Mouse (Mus musculus): ENCODE measurements around the gene Calml4. TPM values are rescaled to one million over a fixed set of nuclear protein-coding genes. Genes with fewer than 3 reads are reported as not detected.
"Not testable (repeated sequence)": the region's sequence is repeated elsewhere in the genome, so short reads cannot be mapped to it uniquely, and the experiment has no call there.

Calml4 gene
- polyA plus RNA-seq, 1 experiment from 2014 or later: 1.7 TPM

DNA sequence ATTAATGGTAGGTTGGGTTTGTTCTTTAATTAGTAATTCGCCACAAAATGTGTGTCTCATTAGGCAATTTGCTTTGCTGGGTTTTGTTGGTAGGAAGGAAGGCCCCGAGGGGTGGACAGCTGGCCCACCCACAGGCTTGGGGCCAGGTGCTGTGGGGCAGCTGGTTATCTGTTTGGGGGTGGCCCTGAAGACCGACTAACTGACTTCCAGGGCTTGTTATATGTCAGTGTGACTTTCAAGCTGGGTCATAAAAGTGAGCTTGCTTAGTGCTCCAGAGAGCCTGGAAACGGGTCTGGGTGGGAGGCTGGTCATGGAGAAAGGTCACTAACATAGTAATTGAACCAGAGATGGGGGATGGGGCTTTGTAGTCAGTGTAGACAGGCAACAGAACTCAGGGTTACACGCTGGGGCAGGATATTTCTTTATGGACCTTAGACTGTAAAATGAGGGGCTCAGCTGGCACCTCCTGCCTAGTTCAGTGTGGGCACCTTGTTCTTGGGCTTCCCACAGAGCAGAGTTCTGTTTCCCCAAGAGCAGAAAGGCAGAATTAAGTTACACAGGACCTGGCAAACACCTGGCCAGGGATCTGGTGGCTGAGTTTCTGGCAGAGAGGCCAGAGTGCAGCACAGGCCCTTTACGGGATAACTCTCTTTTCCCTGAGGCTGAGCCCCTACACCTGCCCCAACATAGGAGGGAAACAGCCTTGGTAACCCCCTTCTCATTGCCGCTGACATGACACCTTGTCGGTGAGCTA, 563 bp downstream of the Calml4 start:
- Histone ChIP-seq H3K4me1 (peaks cover 33% of the 10 kb centered on the region), H3K4me3 (no peak overlapping the region), H3K36me3 (no peaks in the 10 kb centered on the region), H3K27me3 (replicated peaks) (no peaks in the 10 kb centered on the region; the same call in 1 of the 2 replicates), H3K4me2 (peak overlapping the region; percentile 14), H3K9ac (peak overlapping the region; percentile 33; the same call in 1 of the 2 replicates), H3K27ac (replicated peaks) (0 out of 2 replicates have a peak overlapping the region, but pooled peaks have one; percentile 6), H3K9me3 (no peaks in the 10 kb centered on the region)
- ATAC-seq (ENCODE audit: extremely low read depth, insufficient number of reproducible peaks, low FRiP score, low TSS enrichment): no peak
- 60% methylated on average over 8 of the region's 8 CpGs for WGBS

DNA sequence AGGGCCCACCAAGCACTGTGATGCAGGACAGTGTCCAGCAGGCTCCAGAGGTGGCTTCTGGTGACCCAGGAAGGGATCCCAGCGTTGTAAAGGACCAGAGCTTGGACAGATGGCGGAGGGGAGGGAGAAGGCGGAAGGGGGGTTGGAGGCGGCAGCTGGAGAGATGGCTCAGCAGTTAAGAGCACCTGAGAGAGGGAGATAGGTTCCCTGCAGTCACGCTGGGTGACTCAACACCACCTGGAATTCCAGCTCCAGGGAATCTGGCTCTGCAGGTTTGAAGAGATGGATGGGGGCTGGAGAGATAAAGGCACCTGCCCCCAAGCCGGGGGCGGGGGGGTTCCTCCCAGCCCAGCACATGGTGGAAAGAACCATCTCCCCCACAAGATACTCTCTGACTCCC, 2.2 kb downstream of the Calml4 start:
- ATAC-seq (ENCODE audit: extremely low read depth, insufficient number of reproducible peaks, low FRiP score, low TSS enrichment); H3K9ac ChIP-seq; H3K9me3 ChIP-seq; H3K4me2 ChIP-seq; H3K4me3 ChIP-seq; H3K36me3 ChIP-seq; H3K27ac ChIP-seq (replicated peaks); H3K27me3 ChIP-seq (replicated peaks): not testable (repeated sequence)
- peaks cover 21% of the 10 kb centered on the region for H3K4me1 ChIP-seq
- WGBS: 48% methylated on average over 7 of the region's 7 CpGs

DNA sequence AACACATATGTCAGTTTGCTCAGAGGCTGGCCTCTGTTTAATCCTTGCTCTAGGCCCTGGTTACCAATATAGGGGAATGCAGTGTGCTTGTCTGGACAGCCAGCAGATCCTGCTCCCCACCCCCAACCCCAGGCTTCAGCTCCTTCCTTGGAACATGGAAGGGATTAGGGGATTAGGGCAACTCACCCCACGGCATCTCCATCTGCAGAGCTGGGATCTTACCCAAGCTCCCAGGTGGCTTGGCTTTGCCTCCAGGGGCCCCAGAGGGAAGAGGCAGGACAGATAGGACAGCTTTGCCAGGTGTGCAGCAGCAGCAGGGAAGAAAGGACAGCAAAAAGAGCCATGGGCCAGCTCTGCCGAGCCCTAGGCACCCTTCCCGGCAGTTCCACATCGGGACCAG, 3.0 kb downstream of the Calml4 start:
- no peak overlapping the region for H3K4me2 ChIP-seq
- H3K27me3 ChIP-seq (replicated peaks): no peaks in the 10 kb centered on the region; the same call in 1 of the 2 replicates
- ATAC-seq (ENCODE audit: extremely low read depth, insufficient number of reproducible peaks, low FRiP score, low TSS enrichment): no peak
- WGBS: 61% methylated on average over 4 of the region's 4 CpGs
- no peak overlapping the region for H3K9ac ChIP-seq
- no peaks in the 10 kb centered on the region for H3K36me3 ChIP-seq
- no peaks in the 10 kb centered on the region for H3K9me3 ChIP-seq
- no peak overlapping the region for H3K4me3 ChIP-seq
- H3K4me1 ChIP-seq: peaks cover 21% of the 10 kb centered on the region
- H3K27ac ChIP-seq (replicated peaks): no peak overlapping the region

DNA sequence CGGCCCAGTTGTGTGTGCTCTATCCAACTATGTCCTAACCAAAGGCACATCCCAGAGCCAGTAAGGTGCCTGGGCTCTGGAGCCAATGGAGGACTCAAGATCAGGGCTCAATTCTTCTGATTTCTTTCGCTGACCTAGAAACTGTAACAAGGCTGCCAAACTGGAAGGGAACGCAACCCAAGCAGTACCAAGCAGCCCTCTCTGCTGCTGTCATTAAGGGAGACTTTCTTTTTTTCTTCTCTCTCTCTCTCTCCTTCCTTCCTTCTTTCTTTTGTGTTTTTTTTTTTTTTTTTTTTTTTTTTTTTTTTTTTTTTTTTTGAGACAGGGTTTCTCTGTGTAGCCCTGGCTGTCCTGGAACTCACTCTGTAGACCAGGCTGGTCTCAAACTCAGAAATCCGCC, 11.4 kb downstream of the Calml4 start:
- not testable (repeated sequence) for H3K4me1 ChIP-seq; H3K4me3 ChIP-seq; H3K27me3 ChIP-seq (replicated peaks); H3K4me2 ChIP-seq; H3K9me3 ChIP-seq; H3K27ac ChIP-seq (replicated peaks); H3K36me3 ChIP-seq; H3K9ac ChIP-seq; ATAC-seq (ENCODE audit: extremely low read depth, insufficient number of reproducible peaks, low FRiP score, low TSS enrichment)
- 79% methylated on average over 4 of the region's 4 CpGs for WGBS

DNA sequence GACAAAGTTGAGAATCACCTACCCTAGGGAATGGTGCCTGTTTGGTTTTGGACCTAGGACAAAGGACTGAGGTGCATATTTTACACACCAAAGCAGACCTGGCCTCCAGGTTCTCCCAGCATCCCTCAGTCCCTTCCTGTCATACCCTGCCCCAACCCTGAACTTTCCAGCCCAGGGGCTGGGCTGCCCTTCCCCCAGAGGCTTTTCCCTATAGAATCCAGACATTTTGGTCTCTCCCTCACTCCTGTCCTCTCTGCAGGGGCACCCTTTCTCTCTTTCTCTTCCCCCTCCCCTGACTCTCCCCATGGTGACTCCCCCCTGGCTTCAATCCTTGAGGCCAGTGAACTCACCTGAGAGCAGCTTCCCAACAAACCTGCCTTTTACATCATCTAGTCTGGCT, 12.8 kb downstream of the Calml4 start:
- H3K27me3 ChIP-seq (replicated peaks): no peaks in the 10 kb centered on the region
- no peak for ATAC-seq (ENCODE audit: extremely low read depth, insufficient number of reproducible peaks, low FRiP score, low TSS enrichment)
- H3K27ac ChIP-seq (replicated peaks): no peak overlapping the region
- H3K9ac ChIP-seq: no peak overlapping the region
- H3K4me3 ChIP-seq: no peak overlapping the region
- H3K4me2 ChIP-seq: no peak overlapping the region
- H3K4me1 ChIP-seq: no peaks in the 10 kb centered on the region
- no peaks in the 10 kb centered on the region for H3K36me3 ChIP-seq
- H3K9me3 ChIP-seq: no peaks in the 10 kb centered on the region

DNA sequence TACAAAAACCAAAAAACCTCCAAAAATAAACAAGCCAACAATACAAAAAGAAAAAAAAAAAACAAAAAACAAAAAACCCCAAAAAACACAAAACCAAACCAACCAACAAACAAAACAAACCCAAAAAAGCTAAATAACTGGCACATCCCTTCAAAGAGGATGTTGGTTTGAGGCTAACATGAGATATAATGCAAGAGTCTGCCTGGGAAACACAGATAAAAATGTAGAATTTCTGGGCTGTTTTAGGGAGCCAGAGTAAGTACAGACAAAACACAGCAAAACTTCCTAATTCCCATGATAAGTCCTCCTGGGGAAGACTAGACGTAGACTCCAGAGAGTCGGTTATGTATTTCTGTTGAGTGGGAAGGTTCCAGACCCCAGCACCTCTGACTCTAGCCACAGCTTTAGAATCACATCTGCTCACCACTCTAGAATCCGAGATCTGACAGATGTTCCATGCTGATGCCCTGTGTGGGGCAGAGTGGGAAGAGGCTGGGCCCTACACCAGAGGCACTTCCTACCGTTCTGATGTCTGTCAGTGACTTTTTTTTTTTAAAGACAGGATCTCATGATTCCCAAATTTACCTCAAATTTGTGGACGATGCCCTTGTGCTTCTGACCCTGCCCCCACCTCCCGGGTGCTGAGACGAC, 19.2 kb downstream of the Calml4 start:
- H3K36me3 ChIP-seq: peaks cover 22% of the 10 kb centered on the region
- H3K4me1 ChIP-seq: peaks cover 24% of the 10 kb centered on the region
- H3K27me3 ChIP-seq (replicated peaks): no peaks in the 10 kb centered on the region
- no peak overlapping the region for H3K9ac ChIP-seq
- no peak overlapping the region for H3K4me2 ChIP-seq
- no peak overlapping the region for H3K4me3 ChIP-seq
- 71% methylated on average over 7 of the region's 7 CpGs for WGBS
- H3K9me3 ChIP-seq: no peaks in the 10 kb centered on the region
- no peak overlapping the region for H3K27ac ChIP-seq (replicated peaks)
- no peak for ATAC-seq (ENCODE audit: extremely low read depth, insufficient number of reproducible peaks, low FRiP score, low TSS enrichment)

DNA sequence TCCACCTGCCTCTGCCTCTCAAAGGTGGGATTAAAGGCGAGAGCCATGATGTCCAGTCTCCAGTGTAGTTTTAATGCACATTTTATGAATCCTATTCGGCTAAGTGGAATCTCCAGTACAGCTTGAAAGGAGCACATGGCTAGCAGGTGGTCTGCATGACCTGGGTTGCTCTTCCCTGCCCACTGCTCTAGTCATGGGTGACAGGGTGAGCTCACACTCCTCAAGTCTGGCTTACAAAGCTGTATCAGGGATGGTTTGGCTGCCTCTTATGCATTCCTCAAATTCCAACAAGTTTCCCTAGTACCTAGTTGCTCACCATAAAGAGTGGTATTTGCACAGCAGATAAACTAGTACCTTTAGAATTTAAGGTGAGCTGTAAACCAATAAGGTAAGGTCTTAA, 19.9 kb downstream of the Calml4 start:
- peaks cover 29% of the 10 kb centered on the region for H3K4me1 ChIP-seq
- H3K9ac ChIP-seq: no peak overlapping the region
- peaks cover 28% of the 10 kb centered on the region for H3K36me3 ChIP-seq
- H3K27ac ChIP-seq (replicated peaks): no peak overlapping the region
- no peak overlapping the region for H3K4me3 ChIP-seq
- no peak for ATAC-seq (ENCODE audit: extremely low read depth, insufficient number of reproducible peaks, low FRiP score, low TSS enrichment)
- H3K27me3 ChIP-seq (replicated peaks): no peaks in the 10 kb centered on the region
- no peak overlapping the region for H3K4me2 ChIP-seq
- WGBS: 77% methylated on average over 2 of the region's 2 CpGs
- H3K9me3 ChIP-seq: no peaks in the 10 kb centered on the region

DNA sequence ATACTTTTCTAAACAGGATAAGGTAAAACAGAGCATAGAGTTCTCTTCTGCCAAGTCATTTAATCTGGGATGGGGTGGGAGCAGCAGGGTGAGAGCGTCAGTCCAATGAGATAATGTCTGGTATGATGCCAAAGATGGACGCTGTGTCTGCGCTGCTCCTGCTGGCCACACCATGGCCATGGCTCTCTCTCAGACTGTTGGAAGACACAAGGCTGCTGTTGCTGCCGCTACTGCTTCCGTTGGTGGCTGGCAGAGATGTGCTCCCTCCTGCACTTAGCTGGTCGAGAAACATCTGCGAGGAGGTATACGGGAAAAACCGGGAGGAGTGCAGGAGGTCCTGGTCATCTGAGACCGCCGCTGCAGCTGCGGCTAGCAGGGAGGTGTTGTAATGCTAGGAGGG, 24.0 kb downstream of the Calml4 start:
- H3K27me3 ChIP-seq (replicated peaks): no peaks in the 10 kb centered on the region
- H3K4me1 ChIP-seq: peaks cover 29% of the 10 kb centered on the region
- 52% methylated on average over 12 of the region's 12 CpGs for WGBS
- peak overlapping the region; percentile 52 for H3K27ac ChIP-seq (replicated peaks)
- H3K36me3 ChIP-seq: peaks cover 62% of the 10 kb centered on the region
- no peak overlapping the region for H3K4me3 ChIP-seq
- no peak overlapping the region for H3K9ac ChIP-seq
- ATAC-seq (ENCODE audit: extremely low read depth, insufficient number of reproducible peaks, low FRiP score, low TSS enrichment): no peak
- no peaks in the 10 kb centered on the region for H3K9me3 ChIP-seq
- peak overlapping the region; percentile 18; the same call in 1 of the 2 replicates for H3K4me2 ChIP-seq

DNA sequence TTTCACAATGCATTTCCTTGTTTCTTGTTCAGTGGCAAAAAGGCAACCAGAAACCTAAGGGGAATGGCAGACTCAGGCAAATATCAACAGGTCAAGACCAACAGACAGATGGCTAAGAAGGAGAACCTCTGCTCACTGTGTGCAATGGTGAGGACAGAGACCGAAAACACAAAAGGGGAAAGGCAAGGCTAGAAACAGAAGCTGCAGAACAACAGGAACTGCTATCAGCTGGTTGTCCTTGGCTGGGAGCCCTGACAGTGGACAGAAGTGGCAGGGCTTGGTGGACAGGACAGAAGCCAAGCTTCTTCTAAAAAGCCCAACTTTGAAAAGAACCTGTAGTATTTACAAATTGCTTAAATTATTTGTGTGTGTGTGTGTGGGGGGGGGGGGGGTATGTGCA, 36.6 kb downstream of the Calml4 start:
- H3K4me1 ChIP-seq: peaks cover 11% of the 10 kb centered on the region; the same call in 1 of the 2 replicates
- no peak overlapping the region for H3K4me2 ChIP-seq
- H3K4me3 ChIP-seq: no peak overlapping the region
- H3K27me3 ChIP-seq (replicated peaks): no peaks in the 10 kb centered on the region
- no peak overlapping the region for H3K9ac ChIP-seq
- 58% methylated on average over 1 of the region's 1 CpGs for WGBS
- H3K27ac ChIP-seq (replicated peaks): no peak overlapping the region; the same call in 1 of the 2 replicates
- no peak for ATAC-seq (ENCODE audit: extremely low read depth, insufficient number of reproducible peaks, low FRiP score, low TSS enrichment)
- H3K9me3 ChIP-seq: no peaks in the 10 kb centered on the region
- peaks cover 72% of the 10 kb centered on the region for H3K36me3 ChIP-seq

DNA sequence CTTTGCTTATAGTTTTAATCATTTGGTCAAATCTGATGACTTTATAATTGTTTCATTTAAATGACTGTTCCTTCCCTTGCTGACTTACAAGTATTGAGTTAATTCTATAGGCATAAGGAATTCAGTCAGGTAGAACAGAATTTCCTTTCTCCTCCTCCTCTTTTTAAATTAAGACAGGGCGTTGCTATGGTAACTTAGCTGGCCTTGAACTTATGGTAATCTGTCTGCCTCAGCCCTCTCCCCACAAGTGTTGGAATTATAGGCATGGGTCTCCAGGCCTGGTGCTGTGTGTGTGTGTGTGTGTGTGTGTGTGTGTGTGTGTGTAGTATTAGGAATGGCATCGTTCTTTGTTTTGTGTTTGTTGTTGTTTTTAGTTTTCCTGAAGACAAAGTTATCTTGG, 43.9 kb downstream of the Calml4 start:
- WGBS: 94% methylated on average over 2 of the region's 2 CpGs
- Histone ChIP-seq H3K9me3 (no peaks in the 10 kb centered on the region), H3K36me3 (peaks cover 53% of the 10 kb centered on the region), H3K27ac (replicated peaks) (no peak overlapping the region), H3K27me3 (replicated peaks) (no peaks in the 10 kb centered on the region), H3K4me2 (no peak overlapping the region), H3K9ac (no peak overlapping the region), H3K4me3 (no peak overlapping the region), H3K4me1 (0 out of 2 replicates have a peak, but pooled peaks cover 5% of the 10 kb centered on the region)
- ATAC-seq (ENCODE audit: extremely low read depth, insufficient number of reproducible peaks, low FRiP score, low TSS enrichment): no peak

DNA sequence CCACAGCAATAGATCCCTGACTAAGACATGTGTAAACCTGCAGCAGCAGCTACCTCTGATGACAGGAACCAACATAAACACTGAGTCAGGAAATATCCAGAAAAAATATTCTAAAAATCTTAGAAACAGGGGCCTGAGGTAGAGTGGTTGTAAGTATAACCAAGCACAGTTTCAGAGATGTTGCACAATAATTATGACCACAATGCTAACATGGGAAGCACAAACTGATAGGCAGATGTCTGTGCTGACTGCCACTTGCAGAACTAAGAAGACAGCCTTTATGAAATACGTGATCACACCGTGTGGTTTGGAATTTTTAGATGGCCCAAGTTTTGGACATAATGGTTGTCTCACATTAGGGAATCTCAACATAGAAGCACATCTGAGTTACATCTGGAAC, 46.0 kb downstream of the Calml4 start:
- no peaks in the 10 kb centered on the region for H3K9me3 ChIP-seq
- peaks cover 52% of the 10 kb centered on the region for H3K36me3 ChIP-seq
- H3K4me1 ChIP-seq: 0 out of 2 replicates have a peak, but pooled peaks cover 4% of the 10 kb centered on the region
- no peak for ATAC-seq (ENCODE audit: extremely low read depth, insufficient number of reproducible peaks, low FRiP score, low TSS enrichment)
- no peak overlapping the region for H3K9ac ChIP-seq
- H3K27ac ChIP-seq (replicated peaks): no peak overlapping the region
- no peak overlapping the region for H3K4me3 ChIP-seq
- H3K4me2 ChIP-seq: no peak overlapping the region
- H3K27me3 ChIP-seq (replicated peaks): no peaks in the 10 kb centered on the region
- WGBS: 95% methylated on average over 2 of the region's 2 CpGs

DNA sequence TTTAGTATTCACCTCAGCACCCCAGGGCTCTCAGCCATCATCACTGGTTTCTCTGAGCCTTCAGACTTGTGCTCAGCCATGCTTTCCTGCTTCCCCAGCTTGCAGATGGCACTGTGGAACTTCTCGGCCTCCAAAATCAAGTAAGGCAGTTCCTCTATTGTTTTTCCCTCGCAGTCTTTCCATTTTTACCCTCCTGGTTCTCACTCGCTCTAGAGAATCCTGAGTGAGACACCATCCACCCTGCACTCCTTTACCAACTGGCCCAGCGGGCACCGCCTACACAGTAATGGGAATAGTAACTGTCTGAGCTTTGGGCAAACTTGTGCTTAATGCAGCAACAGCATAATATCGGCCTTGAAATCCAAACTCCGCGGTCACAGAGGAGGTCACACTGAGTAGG, 47.2 kb downstream of the Calml4 start:
- H3K4me2 ChIP-seq: no peak overlapping the region
- no peaks in the 10 kb centered on the region for H3K4me1 ChIP-seq
- H3K4me3 ChIP-seq: no peak overlapping the region
- peaks cover 58% of the 10 kb centered on the region for H3K36me3 ChIP-seq
- no peak for ATAC-seq (ENCODE audit: extremely low read depth, insufficient number of reproducible peaks, low FRiP score, low TSS enrichment)
- no peak overlapping the region for H3K27ac ChIP-seq (replicated peaks)
- no peak overlapping the region for H3K9ac ChIP-seq
- WGBS: 91% methylated on average over 8 of the region's 8 CpGs
- no peaks in the 10 kb centered on the region for H3K9me3 ChIP-seq
- H3K27me3 ChIP-seq (replicated peaks): no peaks in the 10 kb centered on the region

Data from heart, embryonic 13.5 days (tissue).